Mouse (Mus musculus): ENCODE results near the gene Bbx. TPM values are rescaled to one million over a fixed set of nuclear protein-coding genes. Genes with fewer than 3 reads are reported as not detected.
A peak's percentile ranks its signal among the peaks of the same experiment; 100 is the strongest.

The Bbx gene
- polyA plus RNA-seq, 1 experiment, result 116 TPM

- TF ChIP-seq EP300 (IDR thresholded peaks at IDR 0.05; ENCODE audit: insufficient read depth, low read depth, low read length), result no peak
- TF ChIP-seq CTCF (IDR thresholded peaks at IDR 0.05; ENCODE audit: low read depth, low read length), result no peak
- no peak for TF ChIP-seq POLR2A (IDR thresholded peaks at IDR 0.05; ENCODE audit: insufficient read depth, low read length)
- Histone ChIP-seq H3K27me3 (ENCODE audit: control insufficient read depth, insufficient read depth, low read length, poor library complexity, severe bottlenecking) (no peaks in the 10 kb centered on the region), H3K4me1 (ENCODE audit: control insufficient read depth, insufficient read depth, low read length) (no peaks in the 10 kb centered on the region), H3K36me3 (ENCODE audit: control insufficient read depth, insufficient read depth, low read length, poor library complexity, severe bottlenecking) (peaks cover 2% of the 10 kb centered on the region), H3K9me3 (replicated peaks; ENCODE audit: control insufficient read depth, insufficient read depth, low read length, poor library complexity, severe bottlenecking) (no peaks in the 10 kb centered on the region), H3K4me3 (ENCODE audit: low read depth, low read length) (peak overlapping the region; percentile 70), H3K9ac (ENCODE audit: low read depth, poor library complexity, severe bottlenecking) (peak overlapping the region; percentile 99), H3K27ac (ENCODE audit: insufficient read depth, low read length) (no peak overlapping the region)
These were observed 3.1 kb downstream of the Bbx start for GRCm38 (mm10) chr16:50428871-50429691.

- no peaks in the 10 kb centered on the region for H3K27me3 ChIP-seq (ENCODE audit: control insufficient read depth, insufficient read depth, low read length, poor library complexity, severe bottlenecking)
- H3K9me3 ChIP-seq (replicated peaks; ENCODE audit: control insufficient read depth, insufficient read depth, low read length, poor library complexity, severe bottlenecking), result no peaks in the 10 kb centered on the region
- H3K27ac ChIP-seq (ENCODE audit: insufficient read depth, low read length), result no peak overlapping the region
- H3K4me1 ChIP-seq (ENCODE audit: control insufficient read depth, insufficient read depth, low read length), result no peaks in the 10 kb centered on the region
- no peak for TF ChIP-seq EP300 (IDR thresholded peaks at IDR 0.05; ENCODE audit: insufficient read depth, low read depth, low read length)
- no peak for TF ChIP-seq POLR2A (IDR thresholded peaks at IDR 0.05; ENCODE audit: insufficient read depth, low read length)
- TF ChIP-seq CTCF (IDR thresholded peaks at IDR 0.05; ENCODE audit: low read depth, low read length), result peak; percentile 19
- H3K9ac ChIP-seq (ENCODE audit: low read depth, poor library complexity, severe bottlenecking), result no peak overlapping the region
- no peak overlapping the region for H3K4me3 ChIP-seq (ENCODE audit: low read depth, low read length)
- no peaks in the 10 kb centered on the region; the same call in 1 of the 2 replicates for H3K36me3 ChIP-seq (ENCODE audit: control insufficient read depth, insufficient read depth, low read length, poor library complexity, severe bottlenecking)
These were observed 12.1 kb downstream of the Bbx start for GRCm38 (mm10) chr16:50420130-50420529.

DNA sequence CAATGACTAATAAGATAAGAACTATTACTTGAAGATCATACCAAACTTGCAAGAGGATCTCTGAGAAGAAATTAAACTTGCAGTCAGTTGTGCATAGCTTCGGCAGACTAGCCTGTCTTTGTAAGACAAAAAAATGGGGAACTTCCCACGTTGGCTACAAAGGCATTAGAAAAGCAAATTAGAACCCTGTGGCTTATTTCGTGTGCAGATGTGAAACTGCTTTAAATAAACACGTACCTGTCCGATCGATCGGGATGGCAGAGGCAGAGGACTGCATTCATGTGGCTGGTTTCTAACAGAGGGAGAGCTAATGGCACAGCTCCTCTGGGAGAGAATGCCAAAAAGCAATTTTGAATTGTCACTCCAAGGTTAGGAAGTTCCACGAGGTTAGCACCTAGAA, 16.8 kb downstream of the Bbx start:
- TF ChIP-seq CTCF (IDR thresholded peaks at IDR 0.05; ENCODE audit: low read depth, low read length) (no peak), POLR2A (IDR thresholded peaks at IDR 0.05; ENCODE audit: insufficient read depth, low read length) (no peak), EP300 (IDR thresholded peaks at IDR 0.05; ENCODE audit: insufficient read depth, low read depth, low read length) (no peak)
- no peak overlapping the region for H3K27ac ChIP-seq (ENCODE audit: insufficient read depth, low read length)
- H3K27me3 ChIP-seq (ENCODE audit: control insufficient read depth, insufficient read depth, low read length, poor library complexity, severe bottlenecking), result no peaks in the 10 kb centered on the region
- H3K36me3 ChIP-seq (ENCODE audit: control insufficient read depth, insufficient read depth, low read length, poor library complexity, severe bottlenecking), result peaks cover 2% of the 10 kb centered on the region
- H3K4me3 ChIP-seq (ENCODE audit: low read depth, low read length), result no peak overlapping the region
- H3K4me1 ChIP-seq (ENCODE audit: control insufficient read depth, insufficient read depth, low read length), result no peaks in the 10 kb centered on the region
- H3K9me3 ChIP-seq (replicated peaks; ENCODE audit: control insufficient read depth, insufficient read depth, low read length, poor library complexity, severe bottlenecking), result no peaks in the 10 kb centered on the region
- no peak overlapping the region for H3K9ac ChIP-seq (ENCODE audit: low read depth, poor library complexity, severe bottlenecking)

DNA sequence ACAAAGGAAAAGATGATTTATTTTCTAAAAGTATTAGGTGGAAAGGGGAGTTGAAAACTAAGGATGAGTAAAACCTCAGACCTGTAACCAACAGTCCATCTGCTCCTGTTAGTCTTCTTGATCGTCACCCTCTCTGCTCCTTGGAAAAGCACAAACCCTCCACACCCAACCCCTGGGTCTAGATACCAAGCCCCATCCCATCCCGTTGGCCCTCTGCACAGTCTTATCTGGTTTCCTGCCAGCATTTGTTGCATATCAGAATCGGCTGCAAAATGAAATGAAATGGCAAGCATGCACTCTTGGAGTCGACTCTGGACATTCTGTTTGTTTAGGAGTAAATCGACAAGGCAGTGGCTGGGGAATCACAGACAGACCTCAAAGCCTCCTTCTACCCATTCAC, 29.3 kb downstream of the Bbx start:
- no peak for TF ChIP-seq CTCF (IDR thresholded peaks at IDR 0.05; ENCODE audit: low read depth, low read length)
- TF ChIP-seq POLR2A (IDR thresholded peaks at IDR 0.05; ENCODE audit: insufficient read depth, low read length), result no peak
- no peak for TF ChIP-seq EP300 (IDR thresholded peaks at IDR 0.05; ENCODE audit: insufficient read depth, low read depth, low read length)
- Histone ChIP-seq H3K27ac (ENCODE audit: insufficient read depth, low read length) (no peak overlapping the region), H3K36me3 (ENCODE audit: control insufficient read depth, insufficient read depth, low read length, poor library complexity, severe bottlenecking) (no peaks in the 10 kb centered on the region), H3K4me3 (ENCODE audit: low read depth, low read length) (no peak overlapping the region), H3K4me1 (ENCODE audit: control insufficient read depth, insufficient read depth, low read length) (no peaks in the 10 kb centered on the region), H3K9ac (ENCODE audit: low read depth, poor library complexity, severe bottlenecking) (no peak overlapping the region), H3K9me3 (replicated peaks; ENCODE audit: control insufficient read depth, insufficient read depth, low read length, poor library complexity, severe bottlenecking) (no peaks in the 10 kb centered on the region), H3K27me3 (ENCODE audit: control insufficient read depth, insufficient read depth, low read length, poor library complexity, severe bottlenecking) (no peaks in the 10 kb centered on the region)

GRCm38 (mm10) chr16:50399775-50400174, 32.4 kb downstream of the Bbx start:
- Histone ChIP-seq H3K27ac (ENCODE audit: insufficient read depth, low read length) (no peak overlapping the region), H3K36me3 (ENCODE audit: control insufficient read depth, insufficient read depth, low read length, poor library complexity, severe bottlenecking) (no peaks in the 10 kb centered on the region; the same call in 1 of the 2 replicates), H3K9me3 (replicated peaks; ENCODE audit: control insufficient read depth, insufficient read depth, low read length, poor library complexity, severe bottlenecking) (no peaks in the 10 kb centered on the region), H3K4me3 (ENCODE audit: low read depth, low read length) (no peak overlapping the region), H3K9ac (ENCODE audit: low read depth, poor library complexity, severe bottlenecking) (no peak overlapping the region), H3K4me1 (ENCODE audit: control insufficient read depth, insufficient read depth, low read length) (no peaks in the 10 kb centered on the region), H3K27me3 (ENCODE audit: control insufficient read depth, insufficient read depth, low read length, poor library complexity, severe bottlenecking) (no peaks in the 10 kb centered on the region)
- TF ChIP-seq EP300 (IDR thresholded peaks at IDR 0.05; ENCODE audit: insufficient read depth, low read depth, low read length) (no peak), POLR2A (IDR thresholded peaks at IDR 0.05; ENCODE audit: insufficient read depth, low read length) (no peak), CTCF (IDR thresholded peaks at IDR 0.05; ENCODE audit: low read depth, low read length) (no peak)

DNA sequence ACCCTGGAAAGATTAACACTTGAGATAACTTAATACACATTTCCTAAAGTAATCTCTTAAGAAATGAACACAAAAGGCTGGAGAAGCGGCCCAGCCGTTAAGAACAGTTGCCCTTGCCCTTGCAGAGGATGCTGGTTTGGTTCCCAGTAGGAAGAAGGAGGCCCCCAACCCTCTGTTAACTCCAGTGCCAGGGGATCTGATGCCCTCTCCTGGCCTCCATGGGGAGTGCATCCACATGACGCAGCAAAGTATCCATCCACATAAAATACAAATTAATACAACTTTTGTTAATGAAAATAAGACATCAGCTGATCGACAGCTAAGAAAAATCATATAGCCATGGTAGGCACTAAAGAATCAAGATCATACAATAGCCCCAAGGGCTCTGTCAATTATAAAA, 33.6 kb downstream of the Bbx start:
- Histone ChIP-seq H3K4me1 (ENCODE audit: control insufficient read depth, insufficient read depth, low read length) (no peaks in the 10 kb centered on the region), H3K36me3 (ENCODE audit: control insufficient read depth, insufficient read depth, low read length, poor library complexity, severe bottlenecking) (no peaks in the 10 kb centered on the region; the same call in 1 of the 2 replicates), H3K9me3 (replicated peaks; ENCODE audit: control insufficient read depth, insufficient read depth, low read length, poor library complexity, severe bottlenecking) (no peaks in the 10 kb centered on the region), H3K4me3 (ENCODE audit: low read depth, low read length) (no peak overlapping the region), H3K27ac (ENCODE audit: insufficient read depth, low read length) (no peak overlapping the region), H3K27me3 (ENCODE audit: control insufficient read depth, insufficient read depth, low read length, poor library complexity, severe bottlenecking) (no peaks in the 10 kb centered on the region), H3K9ac (ENCODE audit: low read depth, poor library complexity, severe bottlenecking) (no peak overlapping the region)
- no peak for TF ChIP-seq POLR2A (IDR thresholded peaks at IDR 0.05; ENCODE audit: insufficient read depth, low read length)
- peak; percentile 73 for TF ChIP-seq CTCF (IDR thresholded peaks at IDR 0.05; ENCODE audit: low read depth, low read length)

All from ES-Bruce4 (cell line).